Mouse (Mus musculus) kidney, adult 18-20 months (tissue): ENCODE data around the gene Olfr361.
"Not testable (repeated sequence)": the region's sequence is repeated elsewhere in the genome, so short reads cannot be mapped to it uniquely, and the experiment has no call there.

ENCODE experiments used
- DNase-seq: peaks from one replicate; pipeline ENCODE4 v3.0.0; 2021

Olfr361 gene

DNA sequence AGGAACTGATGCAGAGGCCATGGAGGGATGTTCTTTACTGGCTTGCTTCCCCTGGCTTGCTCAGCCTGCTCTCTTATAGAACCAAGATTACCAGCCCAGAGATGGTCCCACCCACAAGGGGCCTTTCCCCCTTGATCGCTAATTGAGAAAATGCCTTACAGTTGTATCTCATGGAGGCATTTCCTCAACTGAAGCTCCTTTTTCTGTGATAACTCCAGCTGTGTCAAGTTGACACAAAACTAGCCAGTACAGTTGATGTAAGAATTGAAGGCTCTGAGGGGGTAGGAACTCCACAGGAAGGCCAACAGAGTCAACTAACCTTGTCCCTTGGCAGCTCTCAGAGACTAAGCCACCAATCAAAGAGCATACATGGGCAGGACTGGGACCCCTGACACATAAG is at the start of gene Olfr361:
Gene Olfr361 (minus strand): TSS at position 101 of the 400 bp plus-strand sequence.
- DNase-seq = not testable (repeated sequence)

DNA sequence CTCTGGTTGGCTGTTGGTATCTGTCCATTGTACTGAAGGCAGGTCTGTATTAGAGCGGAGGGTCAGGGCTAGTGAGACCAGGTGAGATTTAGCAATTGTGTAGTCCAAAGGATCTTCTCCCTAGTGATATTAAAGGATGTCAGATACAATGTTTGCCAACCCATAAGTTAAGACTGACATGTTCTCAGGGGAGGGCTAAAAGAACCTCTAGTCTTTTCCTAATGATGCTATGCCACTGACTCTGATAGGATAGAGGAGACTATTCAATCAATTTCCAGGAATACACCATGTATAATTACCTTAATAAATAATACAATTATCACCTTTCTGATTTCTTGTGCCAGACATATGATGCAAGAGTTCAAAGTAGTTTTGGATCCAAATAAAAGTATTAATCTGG is 28.7 kb upstream of the Olfr361 start, which contains the start of gene Olfr362:
Gene Olfr362 (minus strand): TSS at position 101 of the 400 bp plus-strand sequence.
- DNase-seq = no peak

DNA sequence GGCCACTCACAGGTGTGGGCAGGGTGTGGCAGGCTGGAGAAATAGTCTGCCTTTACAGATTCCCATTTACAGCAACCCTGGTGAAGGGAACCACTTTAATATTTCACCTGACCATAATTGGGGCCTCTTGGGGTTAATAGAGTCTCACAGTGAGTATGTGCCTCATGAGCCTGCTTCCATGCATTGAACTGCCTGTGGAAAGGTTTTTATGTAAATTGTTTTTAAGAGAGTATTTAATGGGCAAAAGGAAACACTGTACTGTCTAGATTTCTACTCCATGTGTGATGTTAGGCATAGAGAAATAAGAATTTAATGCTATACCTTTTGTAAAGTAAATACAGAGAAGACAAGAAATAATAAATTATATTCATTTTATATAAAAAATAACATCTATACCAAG is 23.6 kb downstream of the Olfr361 start, which contains the start of gene Olfr360:
Gene Olfr360 (plus strand): TSS at position 301 of the 400 bp plus-strand sequence.
- no peak for DNase-seq
